Comparison of ENCODE assay signal across 17 mouse cellular contexts in the genomic region with DNA sequence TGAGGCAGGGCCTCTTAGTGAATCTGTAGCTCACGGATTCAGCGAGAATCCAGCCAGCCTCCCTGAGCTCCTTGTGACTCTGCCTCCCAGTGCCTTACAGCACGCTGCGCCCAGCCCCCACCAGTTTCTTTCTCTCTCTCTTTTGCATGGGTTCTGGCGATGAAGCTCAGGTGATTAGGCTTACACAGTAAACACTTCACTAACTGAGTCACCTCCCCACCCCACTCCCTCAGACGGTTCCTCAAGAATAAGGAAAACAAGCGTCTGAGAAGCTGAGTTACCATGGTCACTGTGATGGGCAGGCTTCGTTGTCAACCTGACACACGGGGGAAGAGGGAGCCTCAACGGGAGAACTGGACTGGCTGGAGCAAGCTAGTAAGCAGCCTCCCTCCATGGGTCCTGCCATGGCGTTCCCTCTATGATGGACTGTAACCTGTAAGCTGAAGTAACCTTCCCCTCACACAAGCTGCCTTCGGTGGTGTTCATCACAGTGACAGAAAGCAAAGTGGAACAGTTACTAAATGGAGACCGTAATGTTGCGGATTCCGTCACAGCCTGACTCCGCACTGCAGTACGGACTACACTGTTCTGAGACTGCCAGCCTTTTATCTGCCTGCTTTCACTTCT. TPM values are rescaled to one million over a fixed set of nuclear protein-coding genes. Genes with fewer than 3 reads are reported as not detected.
DNase-seq lines count a peak whose midpoint lies in the region; ATAC-seq lines count a peak whose summit lies in the region.
"Had no signal": no experiment of that assay in that cellular context is flagged by ENCODE, and none has a peak within 500 bp of the region (broad histone marks: within the 10 kb centered on the region; RNA-seq: fewer than 3 reads in every experiment).

No protein-coding gene starts in this region.

- no peak overlapping the region for H3K27ac ChIP-seq in intestine, embryonic 14.5 days (ENCODE audit: low read depth)
- H3K27ac ChIP-seq in intestine, embryonic 16.5 days (ENCODE audit: low read length) = no peak overlapping the region
- H3K27ac ChIP-seq in lung, embryonic 15.5 days = no peak overlapping the region
- no peak overlapping the region for H3K27ac ChIP-seq in embryonic facial prominence, embryonic 10.5 days (replicated peaks)
- H3K27ac ChIP-seq: hindbrain, postnatal 0 days; liver, embryonic 13.5 days; midbrain, embryonic 12.5 days had no signal

- no peaks in the 10 kb centered on the region for H3K36me3 ChIP-seq in intestine, embryonic 14.5 days (ENCODE audit: control insufficient read depth, insufficient read depth, low read length)
- no peaks in the 10 kb centered on the region for H3K36me3 ChIP-seq in intestine, embryonic 16.5 days (ENCODE audit: control insufficient read depth, insufficient read depth, low read length)
- H3K36me3 ChIP-seq in lung, embryonic 15.5 days = no peaks in the 10 kb centered on the region
- H3K36me3 ChIP-seq in embryonic facial prominence, embryonic 10.5 days (replicated peaks) = no peaks in the 10 kb centered on the region
- H3K36me3 ChIP-seq: liver, embryonic 13.5 days; midbrain, embryonic 12.5 days had no signal

- WGBS in intestine, embryonic 14.5 days = 40% methylated on average over 17 of the region's 17 CpGs
- WGBS in intestine, embryonic 16.5 days = 39% methylated on average over 17 of the region's 17 CpGs
- WGBS in lung, embryonic 15.5 days = 35% methylated on average over 17 of the region's 17 CpGs
- 50% methylated on average over 17 of the region's 17 CpGs for WGBS in embryonic facial prominence, embryonic 10.5 days

- no peak for DNase-seq in intestine, embryonic 14.5 days (ENCODE audit: low spot score)
- peak; percentile 31 for DNase-seq in retina, embryonic 14.5 days (ENCODE audit: low spot score)
- no peak for DNase-seq in retina, postnatal 1 day
- DNase-seq in thymus, postnatal 25 days = peak; percentile 8
- no peak for DNase-seq in embryonic facial prominence, embryonic 10.5 days (ENCODE audit: low spot score)
- DNase-seq: adrenal gland, postnatal 10 days; cerebellum, adult 18-20 months; embryo, embryonic 11 days; gastrocnemius, postnatal 25 days; liver, embryonic 13.5 days; spleen, adult 18-20 months had no signal

- H3K4me1 ChIP-seq in intestine, embryonic 14.5 days (replicated peaks; ENCODE audit: control insufficient read depth, insufficient read depth, low read length) = peaks cover 15% of the 10 kb centered on the region
- peaks cover 44% of the 10 kb centered on the region for H3K4me1 ChIP-seq in intestine, embryonic 16.5 days (ENCODE audit: control insufficient read depth, insufficient read depth, low read length)
- H3K4me1 ChIP-seq in lung, embryonic 15.5 days = peaks cover 60% of the 10 kb centered on the region
- peaks cover 73% of the 10 kb centered on the region for H3K4me1 ChIP-seq in embryonic facial prominence, embryonic 10.5 days

- peak; percentile 40; the same call in 1 of the 2 replicates for ATAC-seq in intestine, embryonic 14.5 days (replicated peaks; ENCODE audit: low FRiP score, low TSS enrichment, low read depth)
- no peak for ATAC-seq in intestine, embryonic 16.5 days
- ATAC-seq in lung, embryonic 15.5 days (ENCODE audit: borderline replicate concordance, extremely low read depth, low FRiP score, low TSS enrichment) = peak; percentile 44; the same call in 1 of the 2 replicates
- no peak for ATAC-seq in inflammation-experienced regulatory T-cells, adult 6 months
- ATAC-seq: CD4-positive, CD25-positive, alpha-beta regulatory T cell, adult 4 months; hindbrain, postnatal 0 days had no signal

- no peaks in the 10 kb centered on the region for H3K9me3 ChIP-seq in intestine, embryonic 14.5 days (ENCODE audit: control insufficient read depth, low read length)
- no peaks in the 10 kb centered on the region for H3K9me3 ChIP-seq in intestine, embryonic 16.5 days (ENCODE audit: control insufficient read depth, low read length)
- H3K9me3 ChIP-seq in lung, embryonic 15.5 days = no peaks in the 10 kb centered on the region
- H3K9me3 ChIP-seq in embryonic facial prominence, embryonic 10.5 days = no peaks in the 10 kb centered on the region
- H3K9me3 ChIP-seq: liver, embryonic 13.5 days; midbrain, embryonic 12.5 days had no signal

- no peak overlapping the region for H3K4me3 ChIP-seq in intestine, embryonic 14.5 days (ENCODE audit: low read depth, low read length)
- no peak overlapping the region for H3K4me3 ChIP-seq in intestine, embryonic 16.5 days (ENCODE audit: low read length)
- no peak overlapping the region for H3K4me3 ChIP-seq in lung, embryonic 15.5 days
- no peak overlapping the region for H3K4me3 ChIP-seq in embryonic facial prominence, embryonic 10.5 days
- H3K4me3 ChIP-seq: liver, embryonic 13.5 days; midbrain, embryonic 12.5 days had no signal

- no peak overlapping the region for H3K4me2 ChIP-seq in intestine, embryonic 14.5 days (ENCODE audit: low read length)
- H3K4me2 ChIP-seq in intestine, embryonic 16.5 days (ENCODE audit: low read depth, low read length) = no peak overlapping the region
- peak overlapping the region; percentile 3; the same call in 1 of the 2 replicates for H3K4me2 ChIP-seq in lung, embryonic 15.5 days
- H3K4me2 ChIP-seq: liver, embryonic 13.5 days; midbrain, embryonic 12.5 days had no signal

- no peak overlapping the region for H3K9ac ChIP-seq in intestine, embryonic 14.5 days (ENCODE audit: low read length)
- no peak overlapping the region for H3K9ac ChIP-seq in intestine, embryonic 16.5 days (ENCODE audit: low read depth, low read length)
- no peak overlapping the region for H3K9ac ChIP-seq in lung, embryonic 15.5 days
- H3K9ac ChIP-seq: liver, embryonic 13.5 days; midbrain, embryonic 12.5 days had no signal

- no peaks in the 10 kb centered on the region for H3K27me3 ChIP-seq in intestine, embryonic 14.5 days (replicated peaks; ENCODE audit: control insufficient read depth, insufficient read depth, low read length)
- H3K27me3 ChIP-seq in intestine, embryonic 16.5 days (replicated peaks; ENCODE audit: control insufficient read depth, insufficient read depth, low read length) = no peaks in the 10 kb centered on the region
- no peaks in the 10 kb centered on the region for H3K27me3 ChIP-seq in lung, embryonic 15.5 days
- peaks cover 36% of the 10 kb centered on the region for H3K27me3 ChIP-seq in embryonic facial prominence, embryonic 10.5 days (replicated peaks; ENCODE audit: low read depth, poor library complexity, severe bottlenecking)

RNA-seq across cellular contexts. Expression of a gene that starts 37.8 kb away (rescaled TPM):
- polyA plus RNA-seq in intestine, embryonic 14.5 days (2014; fragmentation: Nextera tagmentation; extraction: Ambion mirVana) = 52.1 and 54.0 TPM in 2 replicates
- polyA plus RNA-seq in intestine, embryonic 16.5 days (2015; fragmentation: Nextera tagmentation; extraction: Ambion mirVana) = 53.0 and 54.1 TPM in 2 replicates
- polyA plus RNA-seq in lung, embryonic 15.5 days (2015; fragmentation: Nextera tagmentation; extraction: Ambion mirVana) = 27.9 and 30.2 TPM in 2 replicates
- polyA plus RNA-seq in embryonic facial prominence, embryonic 10.5 days (2016; fragmentation: Nextera tagmentation; extraction: Ambion mirVana) = 38.2 and 39.5 TPM in 2 replicates
- polyA plus RNA-seq in inflammation-experienced regulatory T-cells, adult 6 months (2017; shearing (Covaris generic)) = 10 to 100 TPM; 18.9 to 27.2 (median 22.3) TPM

Comparison
In these comparisons a context has a peak if more than half of its experiments do, and no peak if none do; other contexts are left out.
1. ATAC-seq: peak in intestine, embryonic 14.5 days (single experiment) and lung, embryonic 15.5 days (single experiment); none in intestine, embryonic 16.5 days (single experiment) and inflammation-experienced regulatory T-cells, adult 6 months (single experiment).
2. DNase-seq: peak in retina, embryonic 14.5 days (single experiment) and thymus, postnatal 25 days (single experiment); none in intestine, embryonic 14.5 days (single experiment), retina, postnatal 1 day (single experiment) and embryonic facial prominence, embryonic 10.5 days (single experiment).